Mouse (Mus musculus): ENCODE measurements at regions not wholly inside any gene's neighbourhood (a gene's known extent, or its start where the extent isn't known, plus 50 kb on each side); places are given as distances from the start of the nearest gene placed in this dataset.

DNA sequence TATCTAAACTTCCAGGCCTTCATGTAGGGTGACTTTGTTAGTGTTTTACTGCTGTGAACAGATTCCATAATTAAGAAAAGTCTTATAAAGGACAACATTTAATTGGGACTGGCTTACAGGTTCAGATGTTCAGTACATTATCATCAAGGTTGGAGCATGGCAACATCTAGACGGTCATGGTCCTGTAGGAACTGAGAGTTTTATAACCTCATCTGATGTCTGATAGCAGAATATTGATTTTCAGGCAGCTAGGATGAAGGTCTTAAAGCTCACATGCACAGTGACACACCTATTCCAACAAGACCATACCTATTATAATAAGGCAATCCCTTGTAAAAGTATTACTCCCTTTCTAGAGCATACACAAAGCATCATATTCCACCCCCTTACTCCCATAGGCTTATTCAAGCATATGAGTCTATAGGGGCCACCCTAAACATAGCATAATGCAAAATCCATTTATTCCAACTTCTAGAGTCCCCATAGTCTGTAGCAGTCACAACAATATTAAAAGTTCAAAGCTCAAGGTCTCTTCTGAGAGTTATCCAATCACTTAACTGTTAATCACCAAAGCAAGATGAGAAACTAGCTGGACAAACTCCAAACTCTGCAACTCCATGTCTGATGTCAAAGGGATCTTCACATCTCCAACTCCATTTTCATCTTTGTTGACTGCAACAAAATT, 63.3 kb upstream of the Ccdc71l start:
- TF ChIP-seq CTCF (IDR thresholded peaks at IDR 0.05; ENCODE audit: borderline replicate concordance, insufficient read depth, low read length) (no peak), POLR2A (IDR thresholded peaks at IDR 0.05; ENCODE audit: low read depth, low read length) (no peak)
